Comparison of ENCODE assay signal across 21 mouse cellular contexts in the genomic region with DNA sequence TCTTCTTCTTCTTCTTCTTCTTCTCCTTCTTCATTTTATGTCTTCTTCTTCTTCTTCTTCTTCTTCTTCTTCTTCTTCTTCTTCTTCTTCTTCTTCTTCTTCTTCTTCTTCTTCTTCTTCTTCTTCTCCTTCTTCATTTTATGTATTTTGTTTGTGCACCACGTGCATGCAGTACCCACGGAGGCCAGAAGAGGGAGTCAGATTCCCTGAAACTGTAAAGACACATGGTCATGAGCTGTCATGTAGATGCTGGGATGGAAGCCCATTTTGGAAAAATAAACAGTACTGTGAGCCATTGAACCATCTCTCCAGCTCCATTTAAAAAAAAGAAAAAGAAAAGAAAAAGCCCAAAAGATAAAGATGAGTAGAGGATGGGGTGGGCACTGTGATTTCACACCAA. TPM values are rescaled to one million over a fixed set of nuclear protein-coding genes. Genes with fewer than 3 reads are reported as not detected.
DNase-seq lines count a peak whose midpoint lies in the region; ATAC-seq and TF ChIP-seq lines count a peak whose summit lies in the region.
"Had no signal": no experiment of that assay in that cellular context is flagged by ENCODE, and none has a peak within 500 bp of the region (broad histone marks: within the 10 kb centered on the region; RNA-seq: fewer than 3 reads in every experiment).

No protein-coding gene starts in this region.

- H3K27me3 ChIP-seq in intestine, postnatal 0 days (replicated peaks; ENCODE audit: control insufficient read depth, insufficient read depth, low read length) = peaks cover 6% of the 10 kb centered on the region; the same call in 1 of the 2 replicates
- H3K27me3 ChIP-seq in intestine, embryonic 15.5 days (replicated peaks) = peaks cover 14% of the 10 kb centered on the region
- no peaks in the 10 kb centered on the region; the same call in 1 of the 2 replicates for H3K27me3 ChIP-seq in lung, postnatal 0 days (replicated peaks; ENCODE audit: insufficient read depth, low read length)

- no peak overlapping the region for H3K27ac ChIP-seq in intestine, postnatal 0 days (ENCODE audit: low read depth, low read length)
- no peak overlapping the region for H3K27ac ChIP-seq in intestine, embryonic 15.5 days
- H3K27ac ChIP-seq in lung, postnatal 0 days (ENCODE audit: low read length) = no peak overlapping the region
- H3K27ac ChIP-seq in cortical plate, adult 2 months (ENCODE audit: insufficient read depth, low read length) = no peak overlapping the region
- H3K27ac ChIP-seq: embryonic facial prominence, embryonic 15.5 days; forebrain, embryonic 10.5 days; hindbrain, embryonic 15.5 days; limb, embryonic 15.5 days had no signal

- TF ChIP-seq POLR2A in lung, adult 2 months (IDR thresholded peaks at IDR 0.05; ENCODE audit: borderline replicate concordance, extremely low read depth, low read depth, low read length) = no peak
- TF ChIP-seq POLR2A in cortical plate, adult 2 months (IDR thresholded peaks at IDR 0.05; ENCODE audit: extremely low read depth, insufficient read depth, low read length) = no peak

- H3K4me1 ChIP-seq in intestine, postnatal 0 days (replicated peaks; ENCODE audit: control insufficient read depth, insufficient read depth, low read length) = no peaks in the 10 kb centered on the region
- no peaks in the 10 kb centered on the region for H3K4me1 ChIP-seq in intestine, embryonic 15.5 days (replicated peaks)
- H3K4me1 ChIP-seq in lung, postnatal 0 days (ENCODE audit: insufficient read depth, low read depth, low read length) = no peaks in the 10 kb centered on the region
- no peaks in the 10 kb centered on the region for H3K4me1 ChIP-seq in lung, adult 2 months (ENCODE audit: control insufficient read depth, insufficient read depth, low read length)
- no peaks in the 10 kb centered on the region for H3K4me1 ChIP-seq in cortical plate, adult 2 months (ENCODE audit: control insufficient read depth, insufficient read depth, low read length)
- H3K4me1 ChIP-seq: embryonic facial prominence, embryonic 15.5 days; forebrain, embryonic 10.5 days; hindbrain, embryonic 15.5 days; limb, embryonic 15.5 days had no signal

- no peaks in the 10 kb centered on the region for H3K9me3 ChIP-seq in intestine, postnatal 0 days (ENCODE audit: control insufficient read depth)
- H3K9me3 ChIP-seq in intestine, embryonic 15.5 days = no peaks in the 10 kb centered on the region
- H3K9me3 ChIP-seq in lung, postnatal 0 days (ENCODE audit: low read length) = no peaks in the 10 kb centered on the region
- H3K9me3 ChIP-seq: embryonic facial prominence, embryonic 15.5 days; hindbrain, embryonic 15.5 days; limb, embryonic 15.5 days had no signal

- H3K4me2 ChIP-seq in intestine, postnatal 0 days (replicated peaks; ENCODE audit: low read depth) = no peak overlapping the region
- H3K4me2 ChIP-seq in intestine, embryonic 15.5 days (replicated peaks) = no peak overlapping the region
- H3K4me2 ChIP-seq in lung, postnatal 0 days (replicated peaks; ENCODE audit: low read depth, low read length) = no peak overlapping the region
- H3K4me2 ChIP-seq: embryonic facial prominence, embryonic 15.5 days; heart, embryonic 11.5 days; hindbrain, embryonic 15.5 days; limb, embryonic 15.5 days had no signal

- H3K9ac ChIP-seq in intestine, postnatal 0 days (ENCODE audit: low read depth, low read length) = no peak overlapping the region
- H3K9ac ChIP-seq in intestine, embryonic 15.5 days = no peak overlapping the region
- no peak overlapping the region for H3K9ac ChIP-seq in lung, postnatal 0 days (replicated peaks; ENCODE audit: low read depth)
- H3K9ac ChIP-seq: embryonic facial prominence, embryonic 15.5 days; hindbrain, embryonic 15.5 days; limb, embryonic 15.5 days had no signal

- H3K36me3 ChIP-seq in intestine, postnatal 0 days (ENCODE audit: control insufficient read depth, insufficient read depth) = no peaks in the 10 kb centered on the region
- no peaks in the 10 kb centered on the region for H3K36me3 ChIP-seq in intestine, embryonic 15.5 days
- H3K36me3 ChIP-seq in lung, postnatal 0 days (ENCODE audit: insufficient read depth, low read length) = no peaks in the 10 kb centered on the region
- H3K36me3 ChIP-seq: embryonic facial prominence, embryonic 15.5 days; forebrain, embryonic 10.5 days; hindbrain, embryonic 15.5 days; limb, embryonic 15.5 days had no signal

- H3K4me3 ChIP-seq in intestine, postnatal 0 days (ENCODE audit: low read depth, low read length) = no peak overlapping the region
- H3K4me3 ChIP-seq in intestine, embryonic 15.5 days (replicated peaks) = no peak overlapping the region
- H3K4me3 ChIP-seq in lung, postnatal 0 days (ENCODE audit: low read depth, low read length) = no peak overlapping the region
- H3K4me3 ChIP-seq in lung, adult 2 months (replicated peaks; ENCODE audit: extremely low read depth, low read depth, low read length) = no peak overlapping the region
- no peak overlapping the region for H3K4me3 ChIP-seq in cortical plate, adult 2 months (ENCODE audit: insufficient read depth, low read length)
- H3K4me3 ChIP-seq: embryonic facial prominence, embryonic 15.5 days; forebrain, embryonic 10.5 days; hindbrain, embryonic 15.5 days; limb, embryonic 15.5 days had no signal

- TF ChIP-seq EP300 in lung, postnatal 0 days (IDR thresholded peaks at IDR 0.05) = no peak

- no peak for DNase-seq in lung, postnatal 0 days (ENCODE audit: low spot score)
- no peak for DNase-seq in lung, adult 2 months
- DNase-seq in ES-CJ7 (ENCODE audit: low read depth, low spot score) = peak; percentile 53
- no peak for DNase-seq in urinary bladder, postnatal 25 days (ENCODE audit: low spot score)
- DNase-seq: adrenal gland, postnatal 36 days; cerebellum, adult 9-10 months; heart, postnatal 14 days; kidney, adult 2 months; kidney, postnatal 36 days; thymus, postnatal 36 days had no signal

- 32% methylated on average over 2 of the region's 2 CpGs for WGBS in intestine, postnatal 0 days
- WGBS in intestine, embryonic 15.5 days = 45% methylated on average over 2 of the region's 2 CpGs
- WGBS in lung, postnatal 0 days = 47% methylated on average over 2 of the region's 2 CpGs
- 33% methylated on average over 2 of the region's 2 CpGs for WGBS in lung, adult 2 months

- peak; percentile 23; the same call in 1 of the 2 replicates for TF ChIP-seq CTCF in intestine, postnatal 0 days (IDR thresholded peaks at IDR 0.05; ENCODE audit: low read depth)
- TF ChIP-seq CTCF in lung, postnatal 0 days (IDR thresholded peaks at IDR 0.05) = peak; percentile 25
- TF ChIP-seq CTCF in lung, adult 2 months (IDR thresholded peaks at IDR 0.05; ENCODE audit: insufficient read depth, low read length) = no peak
- peak; percentile 12; the same call in 1 of the 2 replicates for TF ChIP-seq CTCF in cortical plate, adult 2 months (IDR thresholded peaks at IDR 0.05; ENCODE audit: extremely low read depth, insufficient read depth, low read length)

- ATAC-seq in intestine, postnatal 0 days = no peak
- no peak for ATAC-seq in intestine, embryonic 15.5 days
- no peak for ATAC-seq in lung, postnatal 0 days

RNA-seq across cellular contexts. Expression of gene Tescl, which starts 4.5 kb away (rescaled TPM):
- polyA plus RNA-seq in intestine, postnatal 0 days (2015; fragmentation: Nextera tagmentation; extraction: Ambion mirVana) = 0.18 TPM in 1 of 2 replicates, not detected in the other
- 0.18 and 0.27 TPM in 2 replicates for polyA plus RNA-seq in intestine, embryonic 15.5 days (2015; fragmentation: Nextera tagmentation; extraction: Ambion mirVana)
- polyA plus RNA-seq in lung, postnatal 0 days (2015; fragmentation: Nextera tagmentation; extraction: Ambion mirVana) = 0.27 TPM in 2 replicates
- 0.58 and 2.0 TPM in 2 replicates for polyA plus RNA-seq in lung, adult 2 months (2012; rRNA removed)
- polyA plus RNA-seq in cortical plate, adult 2 months (2012; rRNA removed) = 0.29 TPM in 1 of 2 replicates, not detected in the other
- polyA plus RNA-seq: embryonic facial prominence, embryonic 15.5 days; frontal cortex, adult 2 months; heart, embryonic 11.5 days; limb, embryonic 15.5 days; neural tube, embryonic 11.5 days had no signal

RNA-seq across cellular contexts. Expression of gene Lypd5, which starts 10.8 kb away (rescaled TPM):
- polyA plus RNA-seq in intestine, postnatal 0 days (2015; fragmentation: Nextera tagmentation; extraction: Ambion mirVana) = not detected in 2 replicates
- not detected in 2 replicates for polyA plus RNA-seq in intestine, embryonic 15.5 days (2015; fragmentation: Nextera tagmentation; extraction: Ambion mirVana)
- not detected in 2 replicates for polyA plus RNA-seq in lung, postnatal 0 days (2015; fragmentation: Nextera tagmentation; extraction: Ambion mirVana)
- polyA plus RNA-seq in lung, adult 2 months (2012; rRNA removed) = 32.1 TPM in 1 of 2 replicates, not detected in the other
- polyA plus RNA-seq in cortical plate, adult 2 months (2012; rRNA removed) = not detected in 2 replicates
- polyA plus RNA-seq: forebrain, embryonic 10.5 days; frontal cortex, adult 2 months; heart, embryonic 11.5 days; hindbrain, embryonic 15.5 days; kidney, adult 2 months; neural tube, embryonic 11.5 days; spleen, adult 2 months had no signal

RNA-seq across cellular contexts. Expression of gene Zfp94, which starts 21.8 kb away (rescaled TPM):
- 3.1 and 3.2 TPM in 2 replicates for polyA plus RNA-seq in intestine, postnatal 0 days (2015; fragmentation: Nextera tagmentation; extraction: Ambion mirVana)
- 6.0 and 7.5 TPM in 2 replicates for polyA plus RNA-seq in intestine, embryonic 15.5 days (2015; fragmentation: Nextera tagmentation; extraction: Ambion mirVana)
- 5.2 and 5.7 TPM in 2 replicates for polyA plus RNA-seq in lung, postnatal 0 days (2015; fragmentation: Nextera tagmentation; extraction: Ambion mirVana)
- 3.9 and 9.0 TPM in 2 replicates for polyA plus RNA-seq in lung, adult 2 months (2012; rRNA removed)
- polyA plus RNA-seq in cortical plate, adult 2 months (2012; rRNA removed) = 20.2 and 22.4 TPM in 2 replicates

RNA-seq across cellular contexts. Expression of gene Kcnn4, which starts 31.8 kb away (rescaled TPM):
- polyA plus RNA-seq in intestine, postnatal 0 days (2015; fragmentation: Nextera tagmentation; extraction: Ambion mirVana) = 3.2 and 3.7 TPM in 2 replicates
- polyA plus RNA-seq in intestine, embryonic 15.5 days (2015; fragmentation: Nextera tagmentation; extraction: Ambion mirVana) = 2.7 and 3.4 TPM in 2 replicates
- 2.0 and 2.6 TPM in 2 replicates for polyA plus RNA-seq in lung, postnatal 0 days (2015; fragmentation: Nextera tagmentation; extraction: Ambion mirVana)
- 9.0 and 11.3 TPM in 2 replicates for polyA plus RNA-seq in lung, adult 2 months (2012; rRNA removed)
- polyA plus RNA-seq in cortical plate, adult 2 months (2012; rRNA removed) = 0.47 and 0.77 TPM in 2 replicates

RNA-seq across cellular contexts. Expression of gene Zfp61, which starts 37.2 kb away (rescaled TPM):
- 4.6 and 5.1 TPM in 2 replicates for polyA plus RNA-seq in intestine, postnatal 0 days (2015; fragmentation: Nextera tagmentation; extraction: Ambion mirVana)
- polyA plus RNA-seq in intestine, embryonic 15.5 days (2015; fragmentation: Nextera tagmentation; extraction: Ambion mirVana) = 23.6 and 24.6 TPM in 2 replicates
- 15.7 and 16.7 TPM in 2 replicates for polyA plus RNA-seq in lung, postnatal 0 days (2015; fragmentation: Nextera tagmentation; extraction: Ambion mirVana)
- 5.1 and 8.7 TPM in 2 replicates for polyA plus RNA-seq in lung, adult 2 months (2012; rRNA removed)
- 22.9 and 27.6 TPM in 2 replicates for polyA plus RNA-seq in cortical plate, adult 2 months (2012; rRNA removed)
